Mouse (Mus musculus): ENCODE results near the gene Ypel4.
A peak's percentile ranks its signal among the peaks of the same experiment; 100 is the strongest.

Ypel4 gene

GRCm38 (mm10) chr2:84733579-84734300 lies at the start of gene Ypel4:
Ypel4 (plus strand) TSS chr2:84734058.
- DNase-seq: peak; percentile 69

GRCm38 (mm10) chr2:84688080-84688844 lies 45.6 kb upstream of the Ypel4 start:
- DNase-seq: no peak

- no peak for DNase-seq
These were observed 43.8 kb upstream of the Ypel4 start for GRCm38 (mm10) chr2:84690050-84690449.

- no peak for DNase-seq
These were observed 38.7 kb upstream of the Ypel4 start for GRCm38 (mm10) chr2:84695007-84695695.

GRCm38 (mm10) chr2:84703497-84703896 lies 30.4 kb upstream of the Ypel4 start:
- DNase-seq: no peak

- no peak for DNase-seq
These were observed 29.5 kb upstream of the Ypel4 start for GRCm38 (mm10) chr2:84704329-84704728.

GRCm38 (mm10) chr2:84705295-84705694 lies 28.6 kb upstream of the Ypel4 start:
- no peak for DNase-seq

- no peak for DNase-seq
These were observed 26.3 kb upstream of the Ypel4 start for GRCm38 (mm10) chr2:84707523-84707922.

GRCm38 (mm10) chr2:84711898-84712297 lies 22.0 kb upstream of the Ypel4 start:
- DNase-seq: no peak

- DNase-seq: no peak
These were observed 19.4 kb upstream of the Ypel4 start for GRCm38 (mm10) chr2:84714422-84714810.

- DNase-seq: peak; percentile 99
These were observed 18.9 kb upstream of the Ypel4 start, which contains the start of gene Zdhhc5 for GRCm38 (mm10) chr2:84714811-84715561. Zdhhc5 (minus strand) TSS chr2:84715180.

- DNase-seq: peak; percentile 43
These were observed 18.1 kb upstream of the Ypel4 start for GRCm38 (mm10) chr2:84715562-84716361.

- DNase-seq: no peak
These were observed 17.2 kb upstream of the Ypel4 start for GRCm38 (mm10) chr2:84716423-84717355.

GRCm38 (mm10) chr2:84717357-84717756 lies 16.5 kb upstream of the Ypel4 start:
- DNase-seq: no peak

- DNase-seq: no peak
These were observed 13.1 kb upstream of the Ypel4 start for GRCm38 (mm10) chr2:84720718-84721117.

- no peak for DNase-seq
These were observed 12.7 kb upstream of the Ypel4 start for GRCm38 (mm10) chr2:84721182-84721581.

- DNase-seq: no peak
These were observed 10.0 kb upstream of the Ypel4 start for GRCm38 (mm10) chr2:84723856-84724255.

GRCm38 (mm10) chr2:84725770-84726169 lies 8.1 kb upstream of the Ypel4 start:
- no peak for DNase-seq

- DNase-seq: no peak
These were observed 7.1 kb upstream of the Ypel4 start for GRCm38 (mm10) chr2:84726716-84727115.

GRCm38 (mm10) chr2:84727172-84727858 lies 6.5 kb upstream of the Ypel4 start, which contains the start of gene Clp1:
Clp1 (minus strand) TSS chr2:84727350.
- DNase-seq: peak; percentile 87
